Mouse (Mus musculus) forebrain, embryonic 14.5 days (tissue): ENCODE data around the gene Vamp8. TPM values are rescaled to one million over a fixed set of nuclear protein-coding genes. Genes with fewer than 3 reads are reported as not detected.

Source experiments
- ATAC-seq: fragments of 200-750 bp; cut with Nextera tagmentation; 2 replicates; pipeline ENCODE4 v1.8.0; 2017; ENCODE audit warnings: mild to moderate bottlenecking, moderate library complexity
- DNase-seq: peaks from one replicate; pipeline ENCODE4 v3.0.0-alpha.2; 2015; ENCODE audit warnings: low spot score
- H3K27ac ChIP-seq: fragments of 300-500 bp; sonication (generic); 2 replicates; pipeline ENCODE4 v1.5.1; 2014; ENCODE audit warnings: low read depth, mild to moderate bottlenecking, control low read depth, low read length, moderate library complexity
- H3K27me3 ChIP-seq: fragments of 300-500 bp; sonication (generic); replicated peaks from 2 replicates; pipeline ENCODE4 v1.6.1; 2014; ENCODE audit warnings: low read length, control low read depth, mixed read lengths; ENCODE audit not compliant: control insufficient read depth, insufficient read depth
- H3K36me3 ChIP-seq: fragments of 300-500 bp; sonication (generic); 2 replicates; pipeline ENCODE4 v1.6.1; 2014; ENCODE audit warnings: low read length, control low read depth; ENCODE audit not compliant: control insufficient read depth, insufficient read depth
- H3K4me1 ChIP-seq: fragments of 300-500 bp; sonication (generic); 2 replicates; pipeline ENCODE4 v1.6.1; 2014; ENCODE audit warnings: antibody characterized with exemption, low read length, control low read depth; ENCODE audit not compliant: control insufficient read depth, insufficient read depth
- H3K4me2 ChIP-seq: fragments of 300-500 bp; sonication (generic); 2 replicates; pipeline ENCODE4 v1.6.1; 2014; ENCODE audit warnings: mild to moderate bottlenecking, control low read depth, low read length
- H3K4me3 ChIP-seq: fragments of 300-500 bp; sonication (generic); 2 replicates; pipeline ENCODE4 v1.5.1; 2014; ENCODE audit warnings: low read depth, low read length, control low read depth
- H3K9ac ChIP-seq: fragments of 300-500 bp; sonication (generic); 2 replicates; pipeline ENCODE4 v1.6.1; 2014; ENCODE audit warnings: mild to moderate bottlenecking, low read length, control low read depth, moderate library complexity
- H3K9me3 ChIP-seq: fragments of 300-500 bp; sonication (generic); replicated peaks from 2 replicates; pipeline ENCODE4 v1.6.1; 2016; ENCODE audit warnings: low read length, control low read depth, mixed read lengths; ENCODE audit not compliant: control insufficient read depth
- WGBS: fragments of 180-500 bp; shearing (Covaris S2); extraction: QIAGEN DNeasy Blood & Tissue Kit; methylation state at CpG from one replicate; pipeline ENCODE4 v1.1.7; 2014; 5-methylcytosine and 5-hydroxymethylcytosine counted together
- polyA plus RNA-seq: library from polyadenylated mRNA; unstranded; fragments of >200 nt; fragmentation: Nextera tagmentation; extraction: Ambion mirVana; gene quantifications from 2 replicates; pipeline ENCODE4 v1.2.1, GENCODE M21; 2014

Gene Vamp8
- polyA plus RNA-seq, 1 experiment from 2014 or later, result 22.6 TPM

GRCm38 (mm10) chr6:72390795-72391521 lies 455 bp upstream of the Vamp8 start:
- ATAC-seq (no peak), DNase-seq (no peak)
- Histone ChIP-seq H3K4me1 (peaks cover 10% of the 10 kb centered on the region; the same call in 1 of the 2 replicates), H3K9ac (no peak overlapping the region), H3K27me3 (0 out of 2 replicates have a peak, but pooled peaks cover 4% of the 10 kb centered on the region), H3K9me3 (no peaks in the 10 kb centered on the region), H3K27ac (no peak overlapping the region), H3K4me3 (no peak overlapping the region), H3K4me2 (peak overlapping the region; percentile 56), H3K36me3 (no peaks in the 10 kb centered on the region)
- 25% methylated on average over 12 of the region's 12 CpGs for WGBS

GRCm38 (mm10) chr6:72389471-72389940 lies 997 bp downstream of the Vamp8 start:
- ATAC-seq (peak; percentile 29; the same call in 1 of the 2 replicates), DNase-seq (no peak)
- Histone ChIP-seq H3K36me3 (no peaks in the 10 kb centered on the region), H3K27ac (no peak overlapping the region; the same call in 1 of the 2 replicates), H3K4me1 (peaks cover 10% of the 10 kb centered on the region; the same call in 1 of the 2 replicates), H3K4me2 (peak overlapping the region; percentile 56), H3K9ac (peak overlapping the region; percentile 54), H3K9me3 (no peaks in the 10 kb centered on the region), H3K27me3 (0 out of 2 replicates have a peak, but pooled peaks cover 4% of the 10 kb centered on the region), H3K4me3 (peak overlapping the region; percentile 28; the same call in 1 of the 2 replicates)
- WGBS, result 37% methylated on average over 13 of the region's 13 CpGs

GRCm38 (mm10) chr6:72388791-72389329 lies 1.6 kb downstream of the Vamp8 start:
- Histone ChIP-seq H3K4me3 (no peak overlapping the region), H3K4me1 (peaks cover 10% of the 10 kb centered on the region; the same call in 1 of the 2 replicates), H3K4me2 (no peak overlapping the region), H3K9me3 (no peaks in the 10 kb centered on the region), H3K27ac (no peak overlapping the region), H3K9ac (no peak overlapping the region), H3K27me3 (0 out of 2 replicates have a peak, but pooled peaks cover 4% of the 10 kb centered on the region), H3K36me3 (no peaks in the 10 kb centered on the region)
- ATAC-seq, result no peak
- no peak for DNase-seq
- 93% methylated on average over 6 of the region's 6 CpGs for WGBS

- Histone ChIP-seq H3K4me2 (no peak overlapping the region), H3K36me3 (no peaks in the 10 kb centered on the region), H3K9ac (no peak overlapping the region), H3K27ac (no peak overlapping the region), H3K4me3 (no peak overlapping the region), H3K4me1 (peaks cover 10% of the 10 kb centered on the region; the same call in 1 of the 2 replicates), H3K9me3 (no peaks in the 10 kb centered on the region), H3K27me3 (0 out of 2 replicates have a peak, but pooled peaks cover 4% of the 10 kb centered on the region)
- DNase-seq (no peak), ATAC-seq (no peak)
- WGBS, result 65% methylated on average over 10 of the region's 10 CpGs
Observed at GRCm38 (mm10) chr6:72388266-72388665, 2.2 kb downstream of the Vamp8 start.

GRCm38 (mm10) chr6:72387816-72388215 lies 2.7 kb downstream of the Vamp8 start:
- no peak for DNase-seq
- ATAC-seq, result no peak
- H3K9ac ChIP-seq, result no peak overlapping the region
- H3K27me3 ChIP-seq, result 0 out of 2 replicates have a peak, but pooled peaks cover 4% of the 10 kb centered on the region
- no peaks in the 10 kb centered on the region for H3K9me3 ChIP-seq
- no peak overlapping the region for H3K4me3 ChIP-seq
- H3K4me2 ChIP-seq, result no peak overlapping the region
- H3K27ac ChIP-seq, result no peak overlapping the region
- WGBS, result 73% methylated on average over 3 of the region's 3 CpGs
- H3K4me1 ChIP-seq, result peaks cover 10% of the 10 kb centered on the region; the same call in 1 of the 2 replicates
- no peaks in the 10 kb centered on the region for H3K36me3 ChIP-seq

- ATAC-seq, result no peak
- WGBS, result 94% methylated on average over 2 of the region's 2 CpGs
- H3K4me1 ChIP-seq, result peaks cover 10% of the 10 kb centered on the region; the same call in 1 of the 2 replicates
Observed at GRCm38 (mm10) chr6:72386561-72386960, 3.9 kb downstream of the Vamp8 start.

GRCm38 (mm10) chr6:72385258-72385657 lies 5.2 kb downstream of the Vamp8 start:
- Histone ChIP-seq H3K9ac (no peak overlapping the region), H3K4me2 (no peak overlapping the region), H3K27me3 (0 out of 2 replicates have a peak, but pooled peaks cover 9% of the 10 kb centered on the region), H3K27ac (no peak overlapping the region), H3K36me3 (no peaks in the 10 kb centered on the region), H3K4me1 (peaks cover 10% of the 10 kb centered on the region), H3K4me3 (no peak overlapping the region), H3K9me3 (no peaks in the 10 kb centered on the region)
- 89% methylated on average over 4 of the region's 4 CpGs for WGBS
- DNase-seq, result no peak
- no peak for ATAC-seq

More at GRCm38 (mm10) chr6:72386561-72386960, 3.9 kb downstream of the Vamp8 start:
- H3K9me3 ChIP-seq, result no peaks in the 10 kb centered on the region
- no peak for DNase-seq
- no peak overlapping the region for H3K27ac ChIP-seq
- H3K9ac ChIP-seq, result no peak overlapping the region
- no peak overlapping the region for H3K4me3 ChIP-seq
- H3K4me2 ChIP-seq, result no peak overlapping the region
- H3K36me3 ChIP-seq, result no peaks in the 10 kb centered on the region
- 0 out of 2 replicates have a peak, but pooled peaks cover 4% of the 10 kb centered on the region for H3K27me3 ChIP-seq

GRCm38 (mm10) chr6:72383952-72384351 lies 6.6 kb downstream of the Vamp8 start:
- 93% methylated on average over 7 of the region's 7 CpGs for WGBS
- Histone ChIP-seq H3K4me1 (peaks cover 5% of the 10 kb centered on the region; the same call in 1 of the 2 replicates), H3K9me3 (no peaks in the 10 kb centered on the region), H3K27ac (no peak overlapping the region), H3K4me2 (no peak overlapping the region), H3K4me3 (no peak overlapping the region), H3K9ac (no peak overlapping the region), H3K27me3 (peaks cover 19% of the 10 kb centered on the region), H3K36me3 (no peaks in the 10 kb centered on the region)
- ATAC-seq (no peak), DNase-seq (no peak)
